Mouse (Mus musculus): ENCODE data around the gene Hist1h2be.
"Not testable (repeated sequence)": the region's sequence is repeated elsewhere in the genome, so short reads cannot be mapped to it uniquely, and the experiment has no call there.

Hist1h2be gene

DNA sequence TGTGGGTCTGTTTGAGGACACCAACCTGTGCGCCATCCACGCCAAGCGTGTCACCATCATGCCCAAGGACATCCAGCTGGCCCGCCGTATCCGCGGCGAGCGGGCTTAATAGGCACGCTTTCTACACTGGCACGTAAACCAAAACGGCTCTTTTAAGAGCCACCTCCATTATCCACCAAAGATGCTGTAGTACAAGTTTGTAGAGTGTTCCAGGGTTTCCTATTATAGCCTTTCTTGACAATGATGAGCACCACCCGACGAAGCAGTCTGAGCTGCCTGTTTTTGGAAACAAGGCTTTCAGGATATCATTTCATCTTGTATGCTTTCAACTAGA lies 76.2 kb downstream of the Hist1h2be start:
- not testable (repeated sequence) for DNase-seq

DNA sequence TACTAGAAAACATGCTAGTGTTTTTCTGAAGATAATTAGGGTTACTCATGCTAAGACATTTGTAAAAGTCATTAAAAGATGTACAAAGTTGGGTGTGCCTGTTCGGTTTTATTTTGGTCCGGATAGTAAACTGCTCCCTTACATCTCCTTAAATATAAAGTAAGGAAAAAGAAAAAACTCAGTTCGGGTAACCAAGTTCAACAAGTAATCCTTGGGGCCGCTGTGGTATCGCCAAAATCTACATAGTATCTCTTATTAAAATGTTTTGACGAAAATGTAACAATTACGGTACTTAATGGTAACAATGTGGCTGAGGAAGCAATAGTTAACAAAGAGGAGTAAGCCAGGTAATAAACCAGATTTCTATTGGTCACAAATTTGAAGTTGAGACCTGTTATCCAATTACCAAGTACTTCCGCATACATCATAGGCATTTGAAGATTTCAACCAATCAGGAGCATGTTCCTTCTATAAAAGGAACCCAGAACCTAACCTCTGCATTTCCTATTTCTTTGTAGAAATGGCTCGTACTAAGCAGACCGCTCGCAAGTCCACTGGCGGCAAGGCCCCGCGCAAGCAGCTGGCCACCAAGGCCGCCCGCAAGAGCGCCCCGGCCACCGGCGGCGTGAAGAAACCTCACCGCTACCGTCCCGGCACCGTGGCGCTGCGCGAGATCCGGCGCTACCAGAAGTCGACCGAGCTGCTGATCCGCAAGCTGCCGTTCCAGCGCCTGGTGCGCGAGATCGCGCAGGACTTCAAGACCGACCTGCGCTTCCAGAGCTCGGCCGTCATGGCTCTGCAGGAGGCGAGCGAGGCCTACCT lies 76.7 kb downstream of the Hist1h2be start, which contains the start of gene Hist1h3f:
Gene Hist1h3f (plus strand): TSS at position 88 of the 822 bp plus-strand sequence.
- peak; percentile 91 for DNase-seq

GRCm38 (mm10) chr13:23542999-23543607 lies 77.8 kb downstream of the Hist1h2be start, which contains the start of gene Hist1h2bh:
Hist1h2bh (minus strand) TSS chr13:23543392.
- DNase-seq: peak; percentile 93

- not testable (repeated sequence) for DNase-seq
Measured at GRCm38 (mm10) chr13:23542225-23542980, 78.5 kb downstream of the Hist1h2be start.

DNA sequence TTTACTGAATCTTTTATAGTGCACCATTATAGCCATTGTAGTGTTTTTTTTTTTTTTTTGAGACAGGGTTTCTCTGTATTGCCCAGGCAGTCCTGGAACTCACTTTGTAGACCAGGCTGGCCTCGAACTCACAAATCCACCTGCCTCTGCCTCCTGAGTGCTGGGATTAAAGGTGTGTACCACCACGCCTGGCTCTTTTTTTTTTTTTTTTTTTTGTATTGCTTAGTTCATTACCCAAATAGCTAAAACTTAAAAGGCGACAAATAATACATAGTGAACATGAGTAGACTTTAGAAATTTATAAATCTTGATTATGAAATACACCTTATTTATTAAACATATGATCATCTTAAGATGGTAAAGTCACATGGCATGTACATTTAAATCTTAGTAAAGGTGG lies 79.4 kb downstream of the Hist1h2be start:
- no peak for DNase-seq

- not testable (repeated sequence) for DNase-seq
Measured at GRCm38 (mm10) chr13:23539821-23540220, 81.1 kb downstream of the Hist1h2be start.

DNA sequence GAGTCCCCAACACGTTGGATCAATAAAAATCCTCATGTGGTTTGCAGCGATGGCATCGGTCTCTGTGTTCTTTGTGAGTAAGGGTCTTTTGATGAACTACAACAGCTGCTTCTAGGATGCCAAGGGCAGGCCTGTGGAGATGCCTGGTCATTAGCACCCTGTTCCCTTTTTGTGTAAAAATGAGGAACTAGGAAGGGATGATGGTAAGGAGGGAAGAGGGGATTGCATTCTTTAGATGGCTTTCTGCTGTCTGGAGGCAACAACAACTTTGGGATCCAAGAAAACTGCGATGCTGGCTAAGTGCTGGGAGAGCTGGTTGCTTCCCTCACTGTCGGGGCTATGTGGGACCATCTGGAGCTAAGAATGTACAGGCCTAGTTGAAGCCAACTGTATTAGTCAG lies 82.7 kb downstream of the Hist1h2be start:
- DNase-seq: no peak

GRCm38 (mm10) chr13:23537006-23537710 lies 83.8 kb downstream of the Hist1h2be start:
- no peak for DNase-seq

GRCm38 (mm10) chr13:23536076-23536822 lies 84.7 kb downstream of the Hist1h2be start:
- DNase-seq: no peak

- DNase-seq: peak; percentile 94
Measured at GRCm38 (mm10) chr13:23535137-23536075, 85.5 kb downstream of the Hist1h2be start, which contains the start of gene Hist1h3g. Hist1h3g (plus strand) TSS chr13:23535422.

DNA sequence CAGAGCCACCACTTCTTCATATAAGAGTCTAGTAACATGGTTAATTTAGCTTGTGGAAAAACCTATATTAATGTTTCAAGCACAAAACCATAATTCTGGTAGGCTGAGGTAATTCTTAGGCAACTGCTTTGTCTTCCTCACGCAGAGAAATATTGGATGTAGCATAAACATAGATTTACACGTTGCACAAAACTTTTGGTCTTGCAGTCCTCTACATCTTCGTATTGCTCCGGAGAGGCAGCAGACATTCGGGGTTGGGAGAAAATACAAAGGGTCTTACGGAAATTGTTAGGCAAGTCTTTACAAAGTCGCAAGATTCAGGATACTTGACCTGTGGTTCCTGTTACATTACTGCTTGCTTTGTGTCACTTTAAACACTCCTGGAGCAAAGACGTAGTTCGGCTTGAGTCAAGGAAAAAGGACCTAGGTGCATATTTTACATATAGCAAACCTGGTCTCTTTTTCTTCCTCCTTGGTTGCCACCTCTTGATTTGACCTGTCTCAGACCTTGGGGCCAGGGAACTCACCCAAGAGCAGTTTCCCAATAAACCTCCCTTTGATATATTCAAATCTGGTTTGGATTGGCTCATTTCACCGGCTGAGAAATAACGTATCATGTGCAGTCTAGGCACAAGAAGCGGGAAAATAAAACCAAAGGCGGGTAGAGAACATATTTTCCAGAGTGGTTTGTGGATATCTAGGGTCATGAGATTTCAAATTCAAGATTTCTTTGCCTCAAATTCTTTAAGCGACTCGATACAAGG lies 86.4 kb downstream of the Hist1h2be start:
- no peak for DNase-seq

Data from lung, postnatal 36 days (tissue).